Mouse (Mus musculus): Measurements from ENCODE around the gene Mterf1b.
"Not testable (repeated sequence)": the region's sequence is repeated elsewhere in the genome, so short reads cannot be mapped to it uniquely, and the experiment has no call there.

The Mterf1b gene

GRCm38 (mm10) chr5:4191671-4192480 is at the start of gene Mterf1b:
Gene Mterf1b (plus strand): TSS chr5:4192367.
- not testable (repeated sequence) for DNase-seq

GRCm38 (mm10) chr5:4159418-4160071 is 32.6 kb upstream of the Mterf1b start:
- DNase-seq = not testable (repeated sequence)

- no peak for DNase-seq
Measured at GRCm38 (mm10) chr5:4161554-4161953, 30.6 kb upstream of the Mterf1b start.

GRCm38 (mm10) chr5:4162461-4162860 is 29.7 kb upstream of the Mterf1b start:
- DNase-seq = no peak

- DNase-seq = not testable (repeated sequence)
Measured at GRCm38 (mm10) chr5:4167813-4168529, 24.2 kb upstream of the Mterf1b start.

GRCm38 (mm10) chr5:4168530-4168926 is 23.6 kb upstream of the Mterf1b start:
- not testable (repeated sequence) for DNase-seq

- DNase-seq = not testable (repeated sequence)
Measured at GRCm38 (mm10) chr5:4176421-4176820, 15.7 kb upstream of the Mterf1b start.

- no peak for DNase-seq
Measured at GRCm38 (mm10) chr5:4179364-4179763, 12.8 kb upstream of the Mterf1b start.

- no peak for DNase-seq
Measured at GRCm38 (mm10) chr5:4186815-4187214, 5.4 kb upstream of the Mterf1b start.

GRCm38 (mm10) chr5:4192481-4193246 is 497 bp downstream of the Mterf1b start:
- DNase-seq = not testable (repeated sequence)

- no peak for DNase-seq
Measured at GRCm38 (mm10) chr5:4193247-4193628, 1.1 kb downstream of the Mterf1b start.

GRCm38 (mm10) chr5:4194166-4194565 is 2.0 kb downstream of the Mterf1b start:
- DNase-seq = peak; percentile 16

GRCm38 (mm10) chr5:4195086-4195485 is 2.9 kb downstream of the Mterf1b start:
- DNase-seq = no peak

GRCm38 (mm10) chr5:4201368-4201767 is 9.2 kb downstream of the Mterf1b start:
- DNase-seq = peak; percentile 22

GRCm38 (mm10) chr5:4202276-4202810 is 10.2 kb downstream of the Mterf1b start:
- not testable (repeated sequence) for DNase-seq

GRCm38 (mm10) chr5:4210082-4210481 is 17.9 kb downstream of the Mterf1b start:
- not testable (repeated sequence) for DNase-seq

GRCm38 (mm10) chr5:4221309-4221708 is 29.1 kb downstream of the Mterf1b start:
- DNase-seq = no peak

GRCm38 (mm10) chr5:4221981-4222623 is 29.9 kb downstream of the Mterf1b start:
- DNase-seq = peak; percentile 3

GRCm38 (mm10) chr5:4232163-4232562 is 40.0 kb downstream of the Mterf1b start:
- DNase-seq = no peak

GRCm38 (mm10) chr5:4234505-4234904 is 42.3 kb downstream of the Mterf1b start:
- no peak for DNase-seq

- no peak for DNase-seq
Measured at GRCm38 (mm10) chr5:4240120-4240519, 48.0 kb downstream of the Mterf1b start.

- DNase-seq = no peak
Measured at GRCm38 (mm10) chr5:4245004-4245403, 52.8 kb downstream of the Mterf1b start.

All from lung, postnatal 36 days (tissue).